In the genomic region with DNA sequence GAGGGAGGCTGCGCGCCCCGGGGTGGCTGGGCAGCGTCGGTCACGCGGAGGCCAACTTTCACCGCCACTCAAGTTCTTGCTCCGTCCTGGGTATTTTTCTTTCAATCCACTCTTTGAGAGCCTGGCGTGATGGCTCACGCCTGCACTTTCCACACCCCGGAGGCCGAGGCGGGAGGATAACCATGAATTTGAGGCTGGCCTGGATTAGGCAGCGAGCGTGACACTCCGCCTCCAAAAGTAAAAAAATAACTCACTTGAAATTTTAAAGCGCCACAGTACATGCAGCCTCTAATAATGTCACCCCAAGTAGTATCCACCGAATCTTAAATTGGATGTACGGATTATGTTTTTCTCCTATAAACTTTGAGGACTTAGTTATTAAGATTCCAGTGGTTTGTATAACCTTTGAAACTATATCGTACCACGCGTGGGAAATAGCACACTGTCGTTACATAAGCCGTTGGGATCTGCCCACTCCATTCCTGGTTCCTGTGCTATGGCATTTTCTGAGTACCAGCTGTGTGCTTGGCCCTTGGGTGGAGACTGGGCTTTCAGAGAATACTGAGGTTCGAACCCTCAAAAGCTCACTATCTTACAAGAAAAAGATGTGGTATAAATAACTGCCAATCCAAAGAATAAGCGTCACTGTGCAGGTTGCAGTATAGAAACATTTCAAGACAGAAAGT, we compare ENCODE assay signal across 8 mouse cellular contexts. TPM values are rescaled to one million over a fixed set of nuclear protein-coding genes. Genes with fewer than 3 reads are reported as not detected.
A peak's percentile ranks its signal among the peaks of the same experiment; 100 is the strongest.
DNase-seq lines count a peak whose midpoint lies in the region; ATAC-seq and TF ChIP-seq lines count a peak whose summit lies in the region.

No protein-coding gene starts in this region.

- no peaks in the 10 kb centered on the region for H3K36me3 ChIP-seq in testis, adult 2 months (ENCODE audit: control insufficient read depth, insufficient read depth, low read length)
- peaks cover 5% of the 10 kb centered on the region for H3K36me3 ChIP-seq in forebrain, embryonic 13.5 days (ENCODE audit: poor library complexity, severe bottlenecking)
- peaks cover 9% of the 10 kb centered on the region for H3K36me3 ChIP-seq in hindbrain, embryonic 13.5 days
- H3K36me3 ChIP-seq in midbrain, embryonic 12.5 days: peaks cover 14% of the 10 kb centered on the region; the same call in 1 of the 2 replicates
- no peaks in the 10 kb centered on the region for H3K36me3 ChIP-seq in stomach, embryonic 16.5 days (ENCODE audit: control insufficient read depth, insufficient read depth, low read length)

- DNase-seq in testis, postnatal 10 days (ENCODE audit: low spot score): no peak
- DNase-seq in c-Kit-positive CD71-positive TER-119-negative erythroid progenitor cells, embryonic 14.5 days (ENCODE audit: low read depth): peak; percentile 43
- peak; percentile 45 to 65 for DNase-seq in left cerebral cortex, postnatal 25 days (ENCODE audit: low spot score in 2 of 2)

- peak overlapping the region; percentile 91 for H3K9ac ChIP-seq in forebrain, embryonic 13.5 days
- H3K9ac ChIP-seq in hindbrain, embryonic 13.5 days: peak overlapping the region; percentile 89
- peak overlapping the region; percentile 90 for H3K9ac ChIP-seq in midbrain, embryonic 12.5 days (replicated peaks)
- peak overlapping the region; percentile 84 for H3K9ac ChIP-seq in stomach, embryonic 16.5 days (ENCODE audit: low read length)

- no peaks in the 10 kb centered on the region for H3K9me3 ChIP-seq in forebrain, embryonic 13.5 days (replicated peaks)
- H3K9me3 ChIP-seq in hindbrain, embryonic 13.5 days: no peaks in the 10 kb centered on the region
- H3K9me3 ChIP-seq in midbrain, embryonic 12.5 days: no peaks in the 10 kb centered on the region
- no peaks in the 10 kb centered on the region for H3K9me3 ChIP-seq in stomach, embryonic 16.5 days (replicated peaks; ENCODE audit: control insufficient read depth, low read length)

- no peaks in the 10 kb centered on the region for H3K27me3 ChIP-seq in testis, adult 2 months (ENCODE audit: control insufficient read depth, insufficient read depth, low read length)
- no peaks in the 10 kb centered on the region for H3K27me3 ChIP-seq in forebrain, embryonic 13.5 days
- no peaks in the 10 kb centered on the region for H3K27me3 ChIP-seq in hindbrain, embryonic 13.5 days
- 0 out of 2 replicates have a peak, but pooled peaks cover 2% of the 10 kb centered on the region for H3K27me3 ChIP-seq in midbrain, embryonic 12.5 days
- H3K27me3 ChIP-seq in stomach, embryonic 16.5 days (ENCODE audit: control insufficient read depth, insufficient read depth, low read length): no peaks in the 10 kb centered on the region

- no peak for TF ChIP-seq CTCF in testis, adult 2 months (IDR thresholded peaks at IDR 0.05; ENCODE audit: control insufficient read depth, insufficient read depth, insufficient replicate concordance, low read depth, low read length)

- intact Hi-C loops in left cerebral cortex, postnatal 25 days (cut with DNase I): no loop called here

- no peak for TF ChIP-seq POLR2A in testis, adult 2 months (IDR thresholded peaks at IDR 0.05; ENCODE audit: control insufficient read depth, low read depth, low read length)

- peak overlapping the region; percentile 94 for H3K27ac ChIP-seq in testis, adult 2 months (ENCODE audit: control insufficient read depth, insufficient read depth, low read depth, low read length)
- peak overlapping the region; percentile 98 for H3K27ac ChIP-seq in forebrain, embryonic 13.5 days
- H3K27ac ChIP-seq in hindbrain, embryonic 13.5 days: peak overlapping the region; percentile 99
- peak overlapping the region; percentile 99 for H3K27ac ChIP-seq in midbrain, embryonic 12.5 days (replicated peaks)
- peak overlapping the region; percentile 100 for H3K27ac ChIP-seq in stomach, embryonic 16.5 days (ENCODE audit: low read length)

- WGBS in forebrain, embryonic 13.5 days: 7% methylated on average over 27 of the region's 27 CpGs
- 8% methylated on average over 27 of the region's 27 CpGs for WGBS in hindbrain, embryonic 13.5 days
- WGBS in midbrain, embryonic 12.5 days: 9% methylated on average over 27 of the region's 27 CpGs
- WGBS in stomach, embryonic 16.5 days: 4% methylated on average over 27 of the region's 27 CpGs

- peaks cover 5% of the 10 kb centered on the region; the same call in 1 of the 2 replicates for H3K4me1 ChIP-seq in testis, adult 2 months (ENCODE audit: control insufficient read depth, insufficient read depth, low read length)
- H3K4me1 ChIP-seq in forebrain, embryonic 13.5 days: peaks cover 16% of the 10 kb centered on the region
- peaks cover 22% of the 10 kb centered on the region for H3K4me1 ChIP-seq in hindbrain, embryonic 13.5 days (replicated peaks)
- peaks cover 13% of the 10 kb centered on the region for H3K4me1 ChIP-seq in midbrain, embryonic 12.5 days
- H3K4me1 ChIP-seq in stomach, embryonic 16.5 days (ENCODE audit: control insufficient read depth, insufficient read depth, low read length): peaks cover 11% of the 10 kb centered on the region

- peak overlapping the region; percentile 73 for H3K4me2 ChIP-seq in forebrain, embryonic 13.5 days
- peak overlapping the region; percentile 61 for H3K4me2 ChIP-seq in hindbrain, embryonic 13.5 days
- H3K4me2 ChIP-seq in midbrain, embryonic 12.5 days (replicated peaks): peak overlapping the region; percentile 77
- H3K4me2 ChIP-seq in stomach, embryonic 16.5 days (ENCODE audit: low read depth, low read length): peak overlapping the region; percentile 60

- H3K4me3 ChIP-seq in testis, adult 2 months (ENCODE audit: control insufficient read depth, low read depth, low read length): peak overlapping the region; percentile 98
- peak overlapping the region; percentile 76 for H3K4me3 ChIP-seq in forebrain, embryonic 13.5 days
- H3K4me3 ChIP-seq in hindbrain, embryonic 13.5 days: peak overlapping the region; percentile 70
- H3K4me3 ChIP-seq in midbrain, embryonic 12.5 days: peak overlapping the region; percentile 79
- H3K4me3 ChIP-seq in stomach, embryonic 16.5 days (replicated peaks; ENCODE audit: low read length): peak overlapping the region; percentile 79

- peak; percentile 31 for ATAC-seq in forebrain, embryonic 13.5 days
- no peak; the same call in 1 of the 2 replicates for ATAC-seq in hindbrain, embryonic 13.5 days (ENCODE audit: low FRiP score)
- ATAC-seq in midbrain, embryonic 12.5 days (ENCODE audit: low FRiP score, low read depth): no peak; the same call in 1 of the 2 replicates
- ATAC-seq in stomach, embryonic 16.5 days (ENCODE audit: insufficient read depth, low FRiP score): no peak

RNA-seq across cellular contexts. Expression of gene Angel2, which starts 4.2 kb away (rescaled TPM):
- 18.3 and 18.6 TPM in 2 replicates for polyA plus RNA-seq in testis, adult 2 months (2012; rRNA removed)
- 58.8 and 60.2 TPM in 2 replicates for polyA plus RNA-seq in forebrain, embryonic 13.5 days (2015; fragmentation: Nextera tagmentation; extraction: Ambion mirVana)
- polyA plus RNA-seq in hindbrain, embryonic 13.5 days (2015; fragmentation: Nextera tagmentation; extraction: Ambion mirVana): 55.4 and 57.0 TPM in 2 replicates
- 10 to 100 TPM; 59.7 to 63.6 TPM for total RNA-seq in left cerebral cortex, postnatal 25 days (2021)
- polyA plus RNA-seq in midbrain, embryonic 12.5 days (2016; fragmentation: Nextera tagmentation; extraction: Ambion mirVana): 69.0 and 73.1 TPM in 2 replicates
- 29.9 and 30.8 TPM in 2 replicates for polyA plus RNA-seq in stomach, embryonic 16.5 days (2015; fragmentation: Nextera tagmentation; extraction: Ambion mirVana)

RNA-seq across cellular contexts. Expression of gene Rps6kc1, which starts 17.6 kb away (rescaled TPM):
- 3.0 and 4.7 TPM in 2 replicates for polyA plus RNA-seq in testis, adult 2 months (2012; rRNA removed)
- 20.2 and 22.4 TPM in 2 replicates for polyA plus RNA-seq in forebrain, embryonic 13.5 days (2015; fragmentation: Nextera tagmentation; extraction: Ambion mirVana)
- polyA plus RNA-seq in hindbrain, embryonic 13.5 days (2015; fragmentation: Nextera tagmentation; extraction: Ambion mirVana): 28.6 and 29.5 TPM in 2 replicates
- total RNA-seq in left cerebral cortex, postnatal 25 days (2021): 100 to 1,000 TPM; 106 to 110 TPM
- 23.5 and 26.8 TPM in 2 replicates for polyA plus RNA-seq in midbrain, embryonic 12.5 days (2016; fragmentation: Nextera tagmentation; extraction: Ambion mirVana)
- 12.6 and 12.7 TPM in 2 replicates for polyA plus RNA-seq in stomach, embryonic 16.5 days (2015; fragmentation: Nextera tagmentation; extraction: Ambion mirVana)

RNA-seq across cellular contexts. Expression of gene Vash2, which starts 49.9 kb away (rescaled TPM):
- 53.8 and 65.7 TPM in 2 replicates for polyA plus RNA-seq in testis, adult 2 months (2012; rRNA removed)
- polyA plus RNA-seq in forebrain, embryonic 13.5 days (2015; fragmentation: Nextera tagmentation; extraction: Ambion mirVana): 57.6 and 62.6 TPM in 2 replicates
- 92.4 and 94.1 TPM in 2 replicates for polyA plus RNA-seq in hindbrain, embryonic 13.5 days (2015; fragmentation: Nextera tagmentation; extraction: Ambion mirVana)
- 1 to 10 TPM; 1.8 to 1.9 TPM for total RNA-seq in left cerebral cortex, postnatal 25 days (2021)
- 64.2 and 67.2 TPM in 2 replicates for polyA plus RNA-seq in midbrain, embryonic 12.5 days (2016; fragmentation: Nextera tagmentation; extraction: Ambion mirVana)
- polyA plus RNA-seq in stomach, embryonic 16.5 days (2015; fragmentation: Nextera tagmentation; extraction: Ambion mirVana): 15.0 and 19.2 TPM in 2 replicates
